Mouse (Mus musculus): ENCODE results near the gene Gstt4. TPM values are rescaled to one million over a fixed set of nuclear protein-coding genes. Genes with fewer than 3 reads are reported as not detected.
A peak's percentile ranks its signal among the peaks of the same experiment; 100 is the strongest.

Gene Gstt4
- total and polyA plus RNA-seq, 3 experiments: not detected

GRCm38 (mm10) chr10:75832272-75832895 lies 10.0 kb upstream of the Gstt4 start:
- peaks cover 3 to 34% of the 10 kb centered on the region in 2 experiments for H3K4me1 ChIP-seq (ENCODE audit: control insufficient read depth in 1 of 2, insufficient read depth in 2 of 2, low read length in 2 of 2)
- TF ChIP-seq ZC3H11A (IDR thresholded peaks at IDR 0.05; ENCODE audit: low read depth, low read length) (peak; percentile 88), SMC3 (IDR thresholded peaks at IDR 0.05; ENCODE audit: low read depth, low read length) (peak; percentile 97), NRF1 (IDR thresholded peaks at IDR 0.05; ENCODE audit: insufficient read depth, low read depth, low read length, poor library complexity, severe bottlenecking) (0 out of 2 replicates have a peak, but pooled peaks have one; percentile 14), E2F4 (IDR thresholded peaks at IDR 0.05; ENCODE audit: borderline replicate concordance, low read depth, low read length) (no peak), CTCF (IDR thresholded peaks at IDR 0.05 in 2 of 3, conservative IDR thresholded peaks at IDR 0.05 in 1 of 3; ENCODE audit: control insufficient read depth in 1 of 3, insufficient read depth in 1 of 3, low read depth in 2 of 3, low read length in 3 of 3, poor library complexity in 1 of 3, severe bottlenecking in 1 of 3) (peak; percentile 88 to 100 (median 96)), BHLHE40 (IDR thresholded peaks at IDR 0.05; ENCODE audit: borderline replicate concordance, low read depth, low read length) (no peak), CHD2 (IDR thresholded peaks at IDR 0.05; ENCODE audit: low read length) (no peak), HCFC1 (IDR thresholded peaks at IDR 0.05; ENCODE audit: low read depth, low read length) (no peak), ZNF384 (IDR thresholded peaks at IDR 0.05; ENCODE audit: low read depth, low read length) (peak; percentile 43; the same call in 1 of the 2 replicates), GABPA (IDR thresholded peaks at IDR 0.05; ENCODE audit: low read depth, low read length) (no peak), MXI1 (IDR thresholded peaks at IDR 0.05; ENCODE audit: low read depth, low read length) (peak; percentile 44; the same call in 1 of the 2 replicates), RAD21 (IDR thresholded peaks at IDR 0.05; ENCODE audit: low read depth, low read length) (peak; percentile 87)
- H3K27ac ChIP-seq (ENCODE audit: control insufficient read depth, low read depth, low read length): no peak overlapping the region
- no peak overlapping the region for H3K9ac ChIP-seq (ENCODE audit: control insufficient read depth, low read depth, low read length, poor library complexity, severe bottlenecking)
- peak; percentile 87 for DNase-seq (ENCODE audit: low read depth, low spot score)
- no peaks in the 10 kb centered on the region for H3K9me3 ChIP-seq (replicated peaks; ENCODE audit: insufficient read depth, low read length)
- no peaks in the 10 kb centered on the region for H3K27me3 ChIP-seq (ENCODE audit: control insufficient read depth in 1 of 2, insufficient read depth in 2 of 2, low read length in 2 of 2)
- H3K79me2 ChIP-seq (ENCODE audit: control insufficient read depth, insufficient read depth, low read length, poor library complexity): no peaks in the 10 kb centered on the region; the same call in 1 of the 2 replicates
- peaks cover 0 to 36% of the 10 kb centered on the region in 2 experiments; a peak in 2 of 4 replicates for H3K36me3 ChIP-seq (ENCODE audit: control insufficient read depth in 1 of 2, insufficient read depth in 2 of 2, low read length in 2 of 2)
- H3K4me3 ChIP-seq (ENCODE audit: control insufficient read depth in 1 of 2, insufficient read depth in 1 of 2, low read depth in 2 of 2, low read length in 2 of 2): no peak overlapping the region

DNA sequence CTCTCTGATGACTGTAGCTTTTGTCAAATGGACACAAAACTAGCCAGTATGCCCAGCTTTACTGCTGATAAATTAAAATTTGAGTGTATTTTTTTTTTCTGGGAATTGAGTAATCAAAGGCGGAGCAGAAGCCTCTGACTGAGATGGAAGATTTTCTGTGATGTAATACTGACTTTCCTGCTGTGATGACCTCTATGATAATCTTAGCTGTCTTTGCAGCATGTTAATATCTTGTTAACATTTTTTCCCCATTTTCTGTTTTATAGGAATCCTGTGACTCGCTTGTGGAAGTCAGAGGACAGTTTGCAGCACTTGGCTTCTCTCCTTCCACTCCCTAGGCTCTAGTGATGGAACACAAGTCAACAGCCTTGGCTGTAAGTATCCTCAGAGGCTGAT lies 7.9 kb upstream of the Gstt4 start:
- Histone ChIP-seq H3K36me3 (ENCODE audit: control insufficient read depth in 1 of 2, insufficient read depth in 2 of 2, low read length in 2 of 2) (peaks cover 0 to 36% of the 10 kb centered on the region in 2 experiments; a peak in 2 of 4 replicates), H3K27me3 (ENCODE audit: control insufficient read depth in 1 of 2, insufficient read depth in 2 of 2, low read length in 2 of 2) (no peaks in the 10 kb centered on the region), H3K9me3 (replicated peaks; ENCODE audit: insufficient read depth, low read length) (no peaks in the 10 kb centered on the region), H3K27ac (ENCODE audit: control insufficient read depth, low read depth, low read length) (no peak overlapping the region), H3K9ac (ENCODE audit: control insufficient read depth, low read depth, low read length, poor library complexity, severe bottlenecking) (no peak overlapping the region), H3K4me3 (ENCODE audit: control insufficient read depth in 1 of 2, insufficient read depth in 1 of 2, low read depth in 2 of 2, low read length in 2 of 2) (no peak overlapping the region), H3K79me2 (ENCODE audit: control insufficient read depth, insufficient read depth, low read length, poor library complexity) (no peaks in the 10 kb centered on the region; the same call in 1 of the 2 replicates), H3K4me1 (ENCODE audit: control insufficient read depth in 1 of 2, insufficient read depth in 2 of 2, low read length in 2 of 2) (peaks cover 3 to 43% of the 10 kb centered on the region in 2 experiments)
- TF ChIP-seq SIN3A (IDR thresholded peaks at IDR 0.05; ENCODE audit: low read length): no peak
- TF ChIP-seq USF2 (IDR thresholded peaks at IDR 0.05; ENCODE audit: borderline replicate concordance in 1 of 2, insufficient read depth in 1 of 2, low read depth in 1 of 2, low read length in 2 of 2): no peak
- no peak for TF ChIP-seq POLR2AphosphoS5 (IDR thresholded peaks at IDR 0.05; ENCODE audit: borderline replicate concordance, low read depth, low read length)
- TF ChIP-seq ZC3H11A (IDR thresholded peaks at IDR 0.05; ENCODE audit: low read depth, low read length): no peak
- DNase-seq (ENCODE audit: low read depth, low spot score): no peak
